Mouse (Mus musculus) kidney, adult 11 months (tissue): ENCODE results near the gene Vmn1r222.
"Not testable (repeated sequence)": the region's sequence is repeated elsewhere in the genome, so short reads cannot be mapped to it uniquely, and the experiment has no call there.

ENCODE experiments used
- DNase-seq: peaks from one replicate; pipeline ENCODE4 v3.0.0; 2022

Vmn1r222 gene

DNA sequence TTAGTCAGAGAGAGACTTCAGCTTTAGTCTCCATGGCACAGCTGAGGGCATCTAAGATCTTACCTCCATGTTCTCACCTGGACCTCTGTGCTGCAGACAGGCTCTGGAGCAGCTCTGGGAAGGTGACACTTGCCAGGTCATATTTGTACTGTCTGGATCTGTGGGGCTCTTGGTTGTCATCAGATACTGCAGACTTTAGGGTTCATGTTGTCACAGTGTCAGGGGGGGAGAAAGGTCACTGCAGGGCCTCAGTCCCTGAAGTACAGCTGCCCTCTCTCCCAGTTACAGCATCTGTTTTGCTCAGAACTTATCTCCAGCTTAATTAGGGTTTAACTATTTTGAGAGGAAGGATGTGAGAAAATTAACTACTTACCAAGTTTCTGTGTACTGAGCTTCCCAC is at the start of gene Vmn1r222:
Gene Vmn1r222, minus strand, starts transcription at position 101 of the 400 bp plus-strand sequence.
- not testable (repeated sequence) for DNase-seq

GRCm38 (mm10) chr13:23285191-23285920 is 49.6 kb upstream of the Vmn1r222 start:
- no peak for DNase-seq

GRCm38 (mm10) chr13:23279992-23280391 is 44.2 kb upstream of the Vmn1r222 start:
- DNase-seq = no peak

DNA sequence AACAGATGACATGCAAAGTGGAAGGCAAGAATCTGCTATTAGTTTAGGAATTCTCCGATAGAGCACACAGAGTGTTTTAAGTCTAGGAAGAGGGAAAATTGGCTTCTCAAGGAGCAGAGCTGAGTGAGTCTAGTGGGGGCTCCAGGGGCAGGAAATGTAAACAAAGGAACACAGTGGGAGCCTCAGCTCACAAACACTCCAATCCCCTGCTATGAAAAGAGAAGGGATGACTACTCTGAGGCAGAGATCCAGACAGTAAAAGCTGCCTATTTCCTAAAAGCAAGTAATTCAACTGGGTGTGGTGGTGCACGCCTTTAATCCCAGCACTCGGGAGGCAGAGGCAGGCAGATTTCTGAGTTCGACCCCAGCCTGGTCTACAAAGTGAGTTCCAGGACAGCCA is 43.8 kb upstream of the Vmn1r222 start:
- no peak for DNase-seq

DNA sequence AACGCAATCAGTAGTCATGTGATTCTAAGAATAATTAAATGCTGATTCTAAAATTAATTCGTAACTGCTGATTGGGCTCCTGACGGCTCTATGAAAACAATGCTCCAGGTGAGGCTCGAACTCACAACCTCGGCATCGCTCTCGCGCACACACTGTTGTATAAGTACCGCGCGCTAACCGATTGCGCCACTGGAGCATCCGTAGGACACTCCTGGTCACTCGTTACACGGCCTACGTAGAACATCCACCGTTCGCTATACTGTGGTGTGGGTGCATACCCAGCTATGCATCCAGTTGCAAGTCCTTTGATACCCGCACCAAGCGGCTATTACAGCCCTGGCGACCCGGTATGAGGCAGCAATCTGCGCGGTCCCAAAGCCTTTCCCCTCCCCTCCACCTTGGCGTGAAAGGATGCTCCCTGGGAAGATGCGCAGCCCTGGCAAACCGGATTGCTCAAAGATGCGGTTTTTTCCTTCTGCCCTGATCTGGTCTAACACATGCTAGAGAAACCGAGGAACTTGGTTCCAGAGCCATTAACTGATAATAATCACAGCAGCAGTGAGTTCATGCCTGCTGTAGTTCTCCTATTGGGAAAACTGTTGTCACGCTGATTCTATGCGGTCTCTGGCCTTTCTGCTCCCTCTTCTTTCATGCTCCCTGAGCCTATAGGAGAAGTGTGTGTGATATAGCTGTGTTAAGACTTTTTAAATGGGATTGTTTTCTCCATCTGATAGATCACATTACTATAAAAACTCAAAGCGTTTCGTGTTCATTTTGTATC is 34.8 kb upstream of the Vmn1r222 start:
- DNase-seq = no peak

GRCm38 (mm10) chr13:23269681-23270080 is 33.9 kb upstream of the Vmn1r222 start:
- DNase-seq = no peak

GRCm38 (mm10) chr13:23269127-23269526 is 33.4 kb upstream of the Vmn1r222 start:
- DNase-seq = not testable (repeated sequence)

GRCm38 (mm10) chr13:23268606-23269005 is 32.9 kb upstream of the Vmn1r222 start:
- not testable (repeated sequence) for DNase-seq

DNA sequence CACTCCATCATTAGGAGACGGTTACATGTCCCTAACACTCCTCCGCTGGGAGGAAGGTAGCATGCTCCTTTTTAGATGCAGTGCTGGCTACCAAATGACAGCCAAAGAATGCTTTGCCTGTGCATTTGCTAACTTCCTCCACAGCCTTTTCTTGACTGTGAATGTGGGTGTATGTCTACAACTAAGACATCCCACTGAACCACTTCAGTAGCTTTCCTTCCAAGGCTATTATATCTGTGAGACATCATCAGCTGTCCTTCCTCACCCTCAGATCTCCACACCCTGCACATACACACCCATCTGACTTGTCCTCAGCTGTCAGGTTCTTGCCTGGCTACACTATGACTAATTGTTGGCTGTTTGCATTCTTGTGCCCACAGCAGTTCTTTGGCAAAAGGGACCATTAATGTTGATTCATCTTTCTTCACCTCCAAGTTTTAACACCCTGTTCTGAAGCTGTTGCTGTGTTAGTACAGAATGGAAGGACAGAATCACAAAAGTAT is 22.9 kb upstream of the Vmn1r222 start:
- no peak for DNase-seq

DNA sequence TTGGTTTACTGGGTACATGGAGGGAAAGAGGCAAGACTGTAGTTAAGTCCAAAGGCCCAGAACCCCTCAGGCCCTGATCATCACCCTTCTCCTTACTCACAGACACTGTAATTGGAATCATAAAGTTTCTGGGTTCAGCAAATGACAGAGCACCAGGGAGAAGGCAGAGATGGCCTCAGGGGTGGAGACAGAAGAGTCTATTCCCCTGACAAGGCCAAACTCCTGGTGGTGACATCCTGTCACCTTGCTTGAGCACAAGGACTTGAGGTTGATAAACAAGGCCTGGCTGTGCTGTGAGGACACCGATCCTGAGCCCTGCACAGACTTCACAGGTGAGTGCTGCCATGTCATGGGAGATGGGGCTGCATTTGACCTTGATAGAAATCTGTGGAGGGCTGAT is 11.1 kb upstream of the Vmn1r222 start, which contains the start of gene Vmn1r223:
Gene Vmn1r223, plus strand, starts transcription at position 301 of the 400 bp plus-strand sequence.
- not testable (repeated sequence) for DNase-seq

GRCm38 (mm10) chr13:23213827-23214226 is 21.9 kb downstream of the Vmn1r222 start, which contains the start of gene Vmn1r221:
Vmn1r221 (plus strand) TSS chr13:23214127.
- not testable (repeated sequence) for DNase-seq

DNA sequence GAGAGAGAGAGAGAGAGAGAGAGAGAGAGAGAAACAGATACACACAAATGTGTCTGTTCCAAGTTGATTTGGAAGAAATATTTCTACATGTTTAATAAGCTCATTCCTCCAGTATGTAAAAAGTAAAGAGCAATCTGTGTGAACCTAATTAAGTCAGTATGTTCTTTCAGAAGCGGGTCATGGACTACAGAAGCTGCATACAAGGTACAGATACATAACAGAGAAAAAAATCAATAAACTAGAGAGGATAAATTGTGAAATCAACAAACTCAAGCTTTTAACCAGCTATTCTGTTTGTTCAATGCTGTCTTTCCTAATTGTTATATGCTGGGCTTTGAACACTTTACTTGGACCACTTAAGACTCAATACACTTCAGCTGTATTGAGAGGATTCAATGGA is 31.9 kb downstream of the Vmn1r222 start:
- not testable (repeated sequence) for DNase-seq

DNA sequence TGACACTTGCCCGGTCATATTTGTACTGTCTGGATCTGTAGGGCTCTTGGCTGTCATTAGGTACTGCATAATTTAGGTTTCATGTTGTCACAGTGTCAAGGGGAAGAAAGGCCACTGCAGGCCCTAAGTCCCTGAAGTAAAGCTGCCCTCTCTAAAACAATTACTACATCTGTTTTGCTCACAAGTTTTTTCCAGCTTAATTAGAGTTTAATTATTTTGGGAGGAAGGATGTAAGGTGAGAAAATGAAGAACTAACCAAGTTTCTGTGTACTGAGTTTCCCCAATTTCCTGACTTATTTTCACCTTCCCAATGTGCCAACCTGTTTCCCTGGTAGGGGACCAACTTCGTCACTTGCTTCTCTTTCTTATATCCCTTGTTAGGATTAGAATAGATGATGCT is 47.9 kb downstream of the Vmn1r222 start, which contains the start of gene Vmn1r220:
Gene Vmn1r220, minus strand, starts transcription at position 101 of the 400 bp plus-strand sequence.
- no peak for DNase-seq
